Mouse (Mus musculus) thymus, postnatal 36 days (tissue): ENCODE data around the gene Snx25.
A peak's percentile ranks its signal among the peaks of the same experiment; 100 is the strongest.
"Not testable (repeated sequence)": the region's sequence is repeated elsewhere in the genome, so short reads cannot be mapped to it uniquely, and the experiment has no call there.

Source experiments
- DNase-seq, 2 experiments: peaks; one replicate each; pipeline ENCODE4 v3.0.0; 2022; ENCODE audit warnings: mixed read lengths in 2 of 2

Gene Snx25

GRCm38 (mm10) chr8:46137336-46137735, 14.6 kb downstream of the Snx25 start:
- no peak for DNase-seq

- not testable (repeated sequence) for DNase-seq
Observed at GRCm38 (mm10) chr8:46135546-46135945, 16.4 kb downstream of the Snx25 start.

- DNase-seq: no peak
Observed at GRCm38 (mm10) chr8:46130426-46130825, 21.5 kb downstream of the Snx25 start.

GRCm38 (mm10) chr8:46122498-46122897, 29.5 kb downstream of the Snx25 start:
- DNase-seq: no peak

GRCm38 (mm10) chr8:46119176-46119575, 32.8 kb downstream of the Snx25 start:
- DNase-seq: no peak

- DNase-seq: no peak
Observed at GRCm38 (mm10) chr8:46117172-46117571, 34.8 kb downstream of the Snx25 start.

- peak in 1 of 2 experiments; percentile 20 for DNase-seq
Observed at GRCm38 (mm10) chr8:46113421-46114170, 38.4 kb downstream of the Snx25 start.

GRCm38 (mm10) chr8:46107690-46108089, 44.3 kb downstream of the Snx25 start:
- no peak for DNase-seq

GRCm38 (mm10) chr8:46103434-46103833, 48.5 kb downstream of the Snx25 start:
- DNase-seq: no peak

- no peak for DNase-seq
Observed at GRCm38 (mm10) chr8:46092667-46093360, 59.1 kb downstream of the Snx25 start.

- DNase-seq: no peak
Observed at GRCm38 (mm10) chr8:46083141-46083540, 68.8 kb downstream of the Snx25 start.

- no peak for DNase-seq
Observed at GRCm38 (mm10) chr8:46081030-46081429, 70.9 kb downstream of the Snx25 start.

- DNase-seq: no peak
Observed at GRCm38 (mm10) chr8:46078866-46079265, 73.1 kb downstream of the Snx25 start.

- DNase-seq: no peak
Observed at GRCm38 (mm10) chr8:46075223-46075622, 76.7 kb downstream of the Snx25 start.

- DNase-seq: no peak
Observed at GRCm38 (mm10) chr8:46073540-46074140, 78.3 kb downstream of the Snx25 start.

GRCm38 (mm10) chr8:46072798-46073197, 79.2 kb downstream of the Snx25 start:
- DNase-seq: no peak

GRCm38 (mm10) chr8:46040260-46040659, 111.7 kb downstream of the Snx25 start:
- no peak for DNase-seq

GRCm38 (mm10) chr8:46039666-46040065, 112.3 kb downstream of the Snx25 start:
- no peak for DNase-seq

- no peak for DNase-seq
Observed at GRCm38 (mm10) chr8:46036217-46036616, 115.7 kb downstream of the Snx25 start.

- no peak for DNase-seq
Observed at GRCm38 (mm10) chr8:46024392-46024791, 127.6 kb downstream of the Snx25 start.

- DNase-seq: no peak
Observed at GRCm38 (mm10) chr8:46022758-46023157, 129.2 kb downstream of the Snx25 start.

GRCm38 (mm10) chr8:46022203-46022602, 129.8 kb downstream of the Snx25 start:
- no peak for DNase-seq

GRCm38 (mm10) chr8:46010746-46011680, 140.9 kb downstream of the Snx25 start:
- DNase-seq: no peak
